Mouse (Mus musculus): ENCODE data around the gene Zp2. TPM values are rescaled to one million over a fixed set of nuclear protein-coding genes. Genes with fewer than 3 reads are reported as not detected.

Gene Zp2
- polyA plus RNA-seq, 1 experiment from 2014 or later = not detected

- DNase-seq (ENCODE audit: low spot score) (peak; percentile 87), ATAC-seq (replicated peaks; ENCODE audit: low FRiP score, low read depth) (peak; percentile 88)
- H3K4me1 ChIP-seq (replicated peaks; ENCODE audit: insufficient read depth, low read length) = peaks cover 5% of the 10 kb centered on the region; the same call in 1 of the 2 replicates
- H3K4me2 ChIP-seq (ENCODE audit: low read length) = no peak overlapping the region
- H3K27ac ChIP-seq = no peak overlapping the region
- no peaks in the 10 kb centered on the region; the same call in 1 of the 2 replicates for H3K36me3 ChIP-seq (ENCODE audit: insufficient read depth, low read length)
- WGBS = 2% methylated on average over 3 of the region's 3 CpGs
- H3K9ac ChIP-seq (ENCODE audit: low read depth, low read length) = no peak overlapping the region
- H3K27me3 ChIP-seq (ENCODE audit: insufficient read depth, low read length) = no peaks in the 10 kb centered on the region
- no peak overlapping the region for H3K4me3 ChIP-seq (replicated peaks; ENCODE audit: low read depth, low read length)
- no peaks in the 10 kb centered on the region for H3K9me3 ChIP-seq (replicated peaks; ENCODE audit: low read length)
- TF ChIP-seq CTCF (IDR thresholded peaks at IDR 0.05; ENCODE audit: low read depth) = peak; percentile 92
These were observed 20.2 kb downstream of the Zp2 start for GRCm38 (mm10) chr7:120124844-120125243.

- no peak for DNase-seq (ENCODE audit: low spot score)
- H3K36me3 ChIP-seq (ENCODE audit: insufficient read depth, low read length) = no peaks in the 10 kb centered on the region; the same call in 1 of the 2 replicates
These were observed 21.3 kb downstream of the Zp2 start for GRCm38 (mm10) chr7:120123776-120124175.

GRCm38 (mm10) chr7:120117529-120117928, 27.6 kb downstream of the Zp2 start:
- Histone ChIP-seq H3K27me3 (ENCODE audit: insufficient read depth, low read length) (no peaks in the 10 kb centered on the region), H3K27ac (no peak overlapping the region), H3K36me3 (ENCODE audit: insufficient read depth, low read length) (no peaks in the 10 kb centered on the region; the same call in 1 of the 2 replicates), H3K4me1 (replicated peaks; ENCODE audit: insufficient read depth, low read length) (no peaks in the 10 kb centered on the region), H3K9ac (ENCODE audit: low read depth, low read length) (no peak overlapping the region), H3K4me2 (ENCODE audit: low read length) (no peak overlapping the region), H3K9me3 (replicated peaks; ENCODE audit: low read length) (no peaks in the 10 kb centered on the region), H3K4me3 (replicated peaks; ENCODE audit: low read depth, low read length) (no peak overlapping the region)
- no peak for TF ChIP-seq CTCF (IDR thresholded peaks at IDR 0.05; ENCODE audit: low read depth)
- DNase-seq (ENCODE audit: low spot score) (no peak), ATAC-seq (replicated peaks; ENCODE audit: low FRiP score, low read depth) (no peak)
- 32% methylated on average over 6 of the region's 6 CpGs for WGBS

More at GRCm38 (mm10) chr7:120123776-120124175, 21.3 kb downstream of the Zp2 start:
- Histone ChIP-seq H3K9ac (ENCODE audit: low read depth, low read length) (no peak overlapping the region), H3K4me2 (ENCODE audit: low read length) (no peak overlapping the region), H3K9me3 (replicated peaks; ENCODE audit: low read length) (no peaks in the 10 kb centered on the region), H3K4me1 (replicated peaks; ENCODE audit: insufficient read depth, low read length) (peaks cover 5% of the 10 kb centered on the region; the same call in 1 of the 2 replicates), H3K4me3 (replicated peaks; ENCODE audit: low read depth, low read length) (no peak overlapping the region), H3K27me3 (ENCODE audit: insufficient read depth, low read length) (no peaks in the 10 kb centered on the region), H3K27ac (no peak overlapping the region)
- ATAC-seq (replicated peaks; ENCODE audit: low FRiP score, low read depth) = no peak
- TF ChIP-seq CTCF (IDR thresholded peaks at IDR 0.05; ENCODE audit: low read depth) = no peak
- WGBS = 76% methylated on average over 4 of the region's 4 CpGs

- no peaks in the 10 kb centered on the region for H3K27me3 ChIP-seq (ENCODE audit: insufficient read depth, low read length)
- 82% methylated on average over 5 of the region's 5 CpGs for WGBS
- H3K9me3 ChIP-seq (replicated peaks; ENCODE audit: low read length) = no peaks in the 10 kb centered on the region
- no peak overlapping the region for H3K4me3 ChIP-seq (replicated peaks; ENCODE audit: low read depth, low read length)
- H3K27ac ChIP-seq = no peak overlapping the region
- no peaks in the 10 kb centered on the region for H3K4me1 ChIP-seq (replicated peaks; ENCODE audit: insufficient read depth, low read length)
- ATAC-seq (replicated peaks; ENCODE audit: low FRiP score, low read depth) = no peak
- no peak for TF ChIP-seq CTCF (IDR thresholded peaks at IDR 0.05; ENCODE audit: low read depth)
- no peak overlapping the region for H3K9ac ChIP-seq (ENCODE audit: low read depth, low read length)
- H3K36me3 ChIP-seq (ENCODE audit: insufficient read depth, low read length) = no peaks in the 10 kb centered on the region; the same call in 1 of the 2 replicates
- no peak for DNase-seq (ENCODE audit: low spot score)
- H3K4me2 ChIP-seq (ENCODE audit: low read length) = no peak overlapping the region
These were observed 28.1 kb downstream of the Zp2 start for GRCm38 (mm10) chr7:120116976-120117375.

- Histone ChIP-seq H3K27ac (no peak overlapping the region), H3K4me2 (ENCODE audit: low read length) (no peak overlapping the region), H3K36me3 (ENCODE audit: insufficient read depth, low read length) (no peaks in the 10 kb centered on the region), H3K9me3 (replicated peaks; ENCODE audit: low read length) (no peaks in the 10 kb centered on the region), H3K27me3 (ENCODE audit: insufficient read depth, low read length) (no peaks in the 10 kb centered on the region), H3K4me1 (replicated peaks; ENCODE audit: insufficient read depth, low read length) (no peaks in the 10 kb centered on the region), H3K9ac (ENCODE audit: low read depth, low read length) (no peak overlapping the region), H3K4me3 (replicated peaks; ENCODE audit: low read depth, low read length) (no peak overlapping the region)
- ATAC-seq (replicated peaks; ENCODE audit: low FRiP score, low read depth) (no peak), DNase-seq (ENCODE audit: low spot score) (no peak)
- 85% methylated on average over 5 of the region's 5 CpGs for WGBS
- TF ChIP-seq CTCF (IDR thresholded peaks at IDR 0.05; ENCODE audit: low read depth) = no peak
These were observed 35.4 kb downstream of the Zp2 start for GRCm38 (mm10) chr7:120109676-120110075.

- no peak overlapping the region for H3K4me3 ChIP-seq (replicated peaks; ENCODE audit: low read depth, low read length)
- no peaks in the 10 kb centered on the region for H3K9me3 ChIP-seq (replicated peaks; ENCODE audit: low read length)
- H3K27ac ChIP-seq = no peak overlapping the region
- DNase-seq (ENCODE audit: low spot score) (no peak), ATAC-seq (replicated peaks; ENCODE audit: low FRiP score, low read depth) (no peak)
- H3K36me3 ChIP-seq (ENCODE audit: insufficient read depth, low read length) = no peaks in the 10 kb centered on the region
- H3K4me2 ChIP-seq (ENCODE audit: low read length) = no peak overlapping the region
- H3K9ac ChIP-seq (ENCODE audit: low read depth, low read length) = no peak overlapping the region
- no peaks in the 10 kb centered on the region for H3K27me3 ChIP-seq (ENCODE audit: insufficient read depth, low read length)
- TF ChIP-seq CTCF (IDR thresholded peaks at IDR 0.05; ENCODE audit: low read depth) = no peak
- WGBS = 45% methylated on average over 2 of the region's 2 CpGs
- H3K4me1 ChIP-seq (replicated peaks; ENCODE audit: insufficient read depth, low read length) = peaks cover 4% of the 10 kb centered on the region; the same call in 1 of the 2 replicates
These were observed 38.7 kb downstream of the Zp2 start for GRCm38 (mm10) chr7:120106356-120106755.

GRCm38 (mm10) chr7:120104975-120105374, 40.1 kb downstream of the Zp2 start:
- Histone ChIP-seq H3K36me3 (ENCODE audit: insufficient read depth, low read length) (no peaks in the 10 kb centered on the region), H3K4me2 (ENCODE audit: low read length) (no peak overlapping the region), H3K27me3 (ENCODE audit: insufficient read depth, low read length) (no peaks in the 10 kb centered on the region), H3K27ac (no peak overlapping the region), H3K4me3 (replicated peaks; ENCODE audit: low read depth, low read length) (no peak overlapping the region), H3K9me3 (replicated peaks; ENCODE audit: low read length) (no peaks in the 10 kb centered on the region), H3K9ac (ENCODE audit: low read depth, low read length) (no peak overlapping the region), H3K4me1 (replicated peaks; ENCODE audit: insufficient read depth, low read length) (peaks cover 4% of the 10 kb centered on the region; the same call in 1 of the 2 replicates)
- DNase-seq (ENCODE audit: low spot score) = peak; percentile 19
- ATAC-seq (replicated peaks; ENCODE audit: low FRiP score, low read depth) = no peak
- TF ChIP-seq CTCF (IDR thresholded peaks at IDR 0.05; ENCODE audit: low read depth) = peak; percentile 61
- 65% methylated on average over 3 of the region's 3 CpGs for WGBS
